Mouse (Mus musculus) lung, postnatal 36 days (tissue): ENCODE data around the gene Psmd5.

ENCODE experiments used
- DNase-seq: peaks from one replicate; pipeline ENCODE4 v3.0.0; 2022; ENCODE audit warnings: mixed read lengths

Gene Psmd5

GRCm38 (mm10) chr2:34874816-34875345 is at the start of gene Psmd5:
Psmd5 (minus strand) TSS chr2:34874968.
- DNase-seq = no peak

GRCm38 (mm10) chr2:34922729-34923128 is 48.0 kb upstream of the Psmd5 start:
- no peak for DNase-seq

GRCm38 (mm10) chr2:34920144-34920543 is 45.4 kb upstream of the Psmd5 start:
- DNase-seq = no peak

GRCm38 (mm10) chr2:34915103-34915502 is 40.3 kb upstream of the Psmd5 start:
- no peak for DNase-seq

- DNase-seq = no peak
Measured at GRCm38 (mm10) chr2:34914823-34915082, 40.0 kb upstream of the Psmd5 start.

- DNase-seq = peak; percentile 55
Measured at GRCm38 (mm10) chr2:34914069-34914822, 39.5 kb upstream of the Psmd5 start.

- no peak for DNase-seq
Measured at GRCm38 (mm10) chr2:34913218-34914068, 38.7 kb upstream of the Psmd5 start, which contains the start of gene Phf19. Phf19 (minus strand) TSS chr2:34914026.

GRCm38 (mm10) chr2:34912613-34913012 is 37.8 kb upstream of the Psmd5 start:
- no peak for DNase-seq

GRCm38 (mm10) chr2:34911871-34912270 is 37.1 kb upstream of the Psmd5 start:
- no peak for DNase-seq

GRCm38 (mm10) chr2:34909719-34910118 is 35.0 kb upstream of the Psmd5 start:
- no peak for DNase-seq

- DNase-seq = peak; percentile 82
Measured at GRCm38 (mm10) chr2:34906861-34907604, 32.3 kb upstream of the Psmd5 start.

- DNase-seq = no peak
Measured at GRCm38 (mm10) chr2:34906426-34906825, 31.7 kb upstream of the Psmd5 start.

GRCm38 (mm10) chr2:34904849-34905542 is 30.2 kb upstream of the Psmd5 start:
- DNase-seq = peak; percentile 100

GRCm38 (mm10) chr2:34903652-34904405 is 29.1 kb upstream of the Psmd5 start:
- no peak for DNase-seq

GRCm38 (mm10) chr2:34903191-34903590 is 28.4 kb upstream of the Psmd5 start:
- DNase-seq = no peak

GRCm38 (mm10) chr2:34902731-34903130 is 28.0 kb upstream of the Psmd5 start:
- peak; percentile 59 for DNase-seq

GRCm38 (mm10) chr2:34901726-34902125 is 27.0 kb upstream of the Psmd5 start:
- no peak for DNase-seq

- DNase-seq = no peak
Measured at GRCm38 (mm10) chr2:34900412-34900811, 25.6 kb upstream of the Psmd5 start.

GRCm38 (mm10) chr2:34899682-34900081 is 24.9 kb upstream of the Psmd5 start:
- no peak for DNase-seq

GRCm38 (mm10) chr2:34897820-34898219 is 23.1 kb upstream of the Psmd5 start:
- peak; percentile 84 for DNase-seq

- DNase-seq = no peak
Measured at GRCm38 (mm10) chr2:34896821-34897460, 22.2 kb upstream of the Psmd5 start.
